Mouse (Mus musculus) small intestine, adult 2 months (tissue): ENCODE measurements around the gene Atg4d.

Source experiments
- CTCF ChIP-seq: fragments of 200-500 bp; IDR thresholded peaks from 2 replicates; pipeline ENCODE4 v1.5.1; 2012; ENCODE audit warnings: low read depth, mild to moderate bottlenecking, control low read depth, inconsistent platforms, low read length, moderate library complexity, mixed read lengths; ENCODE audit not compliant: insufficient replicate concordance, insufficient read length; ENCODE audit errors: extremely low read depth
- POLR2A ChIP-seq: fragments of 200-500 bp; IDR thresholded peaks from 2 replicates; pipeline ENCODE4 v1.6.1; 2012; ENCODE audit warnings: low read depth, mild to moderate bottlenecking, control low read depth, inconsistent platforms, low read length, moderate library complexity

GRCm38 (mm10) chr9:21322211-21322916, 57.3 kb downstream of the Atg4d start:
- no peak for TF ChIP-seq CTCF
- no peak for TF ChIP-seq POLR2A
